Mouse (Mus musculus) splenic B cell, adult 2 months (primary cell): ENCODE results near the gene Snx3.

Source experiments
- DNase-seq: peaks from one replicate; pipeline ENCODE4 v3.0.0-alpha.2; 2011; ENCODE audit warnings: low read depth, low spot score
- H3K27me3 ChIP-seq: 2 replicates; pipeline ENCODE4 v1.6.1; 2012; ENCODE audit warnings: mild to moderate bottlenecking, low read length, moderate library complexity, mixed read lengths; ENCODE audit not compliant: control insufficient read depth, poor library complexity, insufficient read depth, severe bottlenecking
- H3K36me3 ChIP-seq: 2 replicates; pipeline ENCODE4 v1.6.1; 2012; ENCODE audit warnings: mild to moderate bottlenecking, low read length, moderate library complexity, mixed read lengths; ENCODE audit not compliant: control insufficient read depth, poor library complexity, insufficient read depth, severe bottlenecking

Snx3 gene

GRCm38 (mm10) chr10:42492027-42492771 is 9.6 kb upstream of the Snx3 start:
- H3K36me3 ChIP-seq: no peaks in the 10 kb centered on the region
- DNase-seq: no peak
- H3K27me3 ChIP-seq: no peaks in the 10 kb centered on the region

GRCm38 (mm10) chr10:42493000-42493399 is 8.8 kb upstream of the Snx3 start:
- DNase-seq: no peak
- H3K36me3 ChIP-seq: no peaks in the 10 kb centered on the region

DNA sequence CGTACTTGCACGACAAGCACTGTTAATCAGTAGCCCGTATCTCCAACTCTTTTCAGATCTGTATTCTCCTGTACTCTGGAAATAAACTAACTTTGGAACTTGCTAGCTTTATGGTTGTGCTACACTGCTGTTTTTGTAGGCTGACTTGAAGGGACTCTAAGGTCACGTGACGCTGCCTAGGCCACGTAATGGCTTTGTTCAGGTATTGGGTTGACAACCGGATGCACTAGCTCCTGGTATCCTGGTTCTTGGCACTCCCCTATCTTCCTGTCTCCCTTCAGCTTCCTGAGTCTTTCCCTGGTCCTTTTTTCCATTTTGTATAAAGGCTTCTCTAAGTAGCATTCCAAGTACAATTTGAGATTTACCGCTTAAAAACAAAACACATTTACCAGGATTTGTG is 1.2 kb upstream of the Snx3 start:
- Histone ChIP-seq H3K36me3 (0 out of 2 replicates have a peak, but pooled peaks cover 2% of the 10 kb centered on the region), H3K27me3 (no peaks in the 10 kb centered on the region)
- no peak for DNase-seq

More at GRCm38 (mm10) chr10:42493000-42493399, 8.8 kb upstream of the Snx3 start:
- H3K27me3 ChIP-seq: no peaks in the 10 kb centered on the region

- H3K27me3 ChIP-seq: no peaks in the 10 kb centered on the region
- DNase-seq: peak; percentile 22
- 0 out of 2 replicates have a peak, but pooled peaks cover 2% of the 10 kb centered on the region for H3K36me3 ChIP-seq
Observed at GRCm38 (mm10) chr10:42501161-42501560, 669 bp upstream of the Snx3 start.

DNA sequence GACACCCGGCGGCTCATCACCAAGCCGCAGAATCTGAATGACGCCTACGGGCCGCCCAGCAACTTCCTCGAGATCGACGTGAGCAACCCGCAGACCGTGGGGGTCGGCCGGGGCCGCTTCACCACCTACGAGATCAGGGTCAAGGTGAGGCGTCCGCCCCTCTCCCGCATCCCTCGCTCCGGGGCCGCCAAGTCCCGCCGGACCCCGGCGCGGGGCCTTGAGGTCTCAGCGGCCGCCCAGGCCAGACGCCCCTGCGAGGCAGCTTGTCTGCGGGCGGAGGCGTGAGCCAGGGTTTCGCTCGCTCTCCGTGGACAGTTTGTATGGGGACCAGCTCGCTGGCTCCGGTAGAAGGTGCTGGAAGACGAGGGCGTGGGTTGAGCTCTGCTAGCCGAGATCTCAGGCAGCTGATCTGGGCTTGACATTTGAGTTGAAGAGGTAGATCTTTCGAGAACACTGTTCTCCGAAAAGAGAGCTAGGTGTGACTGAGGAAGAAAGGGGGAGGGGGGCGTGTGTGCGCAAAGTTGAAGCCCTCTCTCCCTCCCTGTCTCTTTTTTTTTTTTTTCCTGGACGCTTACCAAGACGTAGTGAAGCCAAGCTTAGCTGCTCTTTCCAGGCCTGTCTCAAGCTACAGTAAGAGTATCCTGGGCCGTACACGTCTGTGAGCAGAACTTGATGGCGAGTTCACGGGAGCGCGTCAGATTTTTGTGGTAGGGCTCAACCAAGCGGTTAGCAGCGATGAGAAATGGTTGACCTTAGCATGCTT is 700 bp downstream of the Snx3 start:
- DNase-seq: peak; percentile 74
- no peaks in the 10 kb centered on the region for H3K27me3 ChIP-seq
- H3K36me3 ChIP-seq: 0 out of 2 replicates have a peak, but pooled peaks cover 2% of the 10 kb centered on the region

GRCm38 (mm10) chr10:42504096-42504710 is 2.4 kb downstream of the Snx3 start:
- Histone ChIP-seq H3K36me3 (peaks cover 5% of the 10 kb centered on the region; the same call in 1 of the 2 replicates), H3K27me3 (no peaks in the 10 kb centered on the region)
- peak; percentile 43 for DNase-seq

DNA sequence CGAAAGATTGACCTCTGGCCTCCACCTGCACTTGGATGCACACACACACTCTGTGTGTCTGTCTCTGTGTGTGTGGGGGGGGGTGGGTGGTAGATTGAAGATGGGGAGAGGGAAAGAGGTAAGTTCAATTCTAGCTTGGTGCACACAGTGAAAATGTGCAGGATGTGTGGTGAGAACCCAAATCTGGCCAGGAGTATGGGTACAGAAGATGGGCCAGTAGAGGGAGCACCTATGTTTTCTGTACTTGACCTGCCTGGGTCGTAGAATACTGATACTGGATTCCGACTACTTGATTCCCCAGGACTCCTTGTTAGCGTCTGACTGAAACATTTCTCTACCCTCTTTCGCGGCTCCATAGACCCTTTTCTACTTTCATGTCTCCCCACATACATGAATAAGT is 8.3 kb downstream of the Snx3 start:
- peak; percentile 22 for DNase-seq
- H3K27me3 ChIP-seq: no peaks in the 10 kb centered on the region
- peaks cover 3% of the 10 kb centered on the region; the same call in 1 of the 2 replicates for H3K36me3 ChIP-seq

DNA sequence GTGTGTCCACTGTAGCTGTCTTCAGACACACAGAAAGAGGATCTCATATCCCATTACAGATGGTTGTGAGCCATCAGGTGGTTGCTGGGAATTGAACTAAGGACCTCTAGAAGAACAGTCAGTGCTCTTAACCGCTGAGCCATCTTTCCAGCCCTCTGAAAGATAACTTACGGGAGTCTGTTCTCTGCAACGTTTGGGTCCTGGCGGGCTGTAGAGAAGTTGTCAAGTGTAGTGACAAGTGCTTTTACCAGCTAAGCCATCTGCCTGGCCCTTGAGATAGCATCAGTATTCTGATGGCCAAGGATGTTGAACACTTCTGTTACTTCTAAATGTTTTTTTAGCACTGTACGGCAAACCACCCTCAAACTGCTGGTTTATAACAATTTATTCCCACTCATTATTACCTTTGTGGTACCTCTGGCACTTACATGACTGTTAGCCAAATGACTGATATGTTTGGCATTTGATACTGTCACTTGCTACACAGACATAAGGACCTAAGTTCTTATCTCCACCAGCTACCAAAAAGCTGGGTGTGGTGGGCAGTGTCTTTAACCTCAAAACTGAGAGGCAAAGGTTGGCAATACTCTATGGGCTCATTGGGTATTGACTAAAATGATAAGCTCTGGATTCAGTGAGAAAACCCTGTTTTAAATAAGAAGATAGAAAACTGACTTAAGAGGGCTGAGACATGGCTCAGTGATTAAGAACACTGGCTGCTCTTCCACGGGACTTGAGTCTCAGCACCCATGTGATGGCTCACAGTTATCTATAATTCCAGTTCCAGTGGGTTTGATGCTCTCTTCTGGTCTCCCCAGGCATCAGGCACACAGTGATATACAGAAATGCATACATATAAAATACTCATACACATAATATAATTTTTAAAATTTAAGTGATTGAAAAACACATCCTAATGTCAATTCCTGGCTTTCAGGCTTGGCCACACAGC is 9.6 kb downstream of the Snx3 start:
- Histone ChIP-seq H3K36me3 (peaks cover 3% of the 10 kb centered on the region; the same call in 1 of the 2 replicates), H3K27me3 (no peaks in the 10 kb centered on the region)
- no peak for DNase-seq

GRCm38 (mm10) chr10:42514125-42514524 is 12.3 kb downstream of the Snx3 start:
- no peaks in the 10 kb centered on the region for H3K36me3 ChIP-seq
- no peaks in the 10 kb centered on the region for H3K27me3 ChIP-seq
- no peak for DNase-seq

DNA sequence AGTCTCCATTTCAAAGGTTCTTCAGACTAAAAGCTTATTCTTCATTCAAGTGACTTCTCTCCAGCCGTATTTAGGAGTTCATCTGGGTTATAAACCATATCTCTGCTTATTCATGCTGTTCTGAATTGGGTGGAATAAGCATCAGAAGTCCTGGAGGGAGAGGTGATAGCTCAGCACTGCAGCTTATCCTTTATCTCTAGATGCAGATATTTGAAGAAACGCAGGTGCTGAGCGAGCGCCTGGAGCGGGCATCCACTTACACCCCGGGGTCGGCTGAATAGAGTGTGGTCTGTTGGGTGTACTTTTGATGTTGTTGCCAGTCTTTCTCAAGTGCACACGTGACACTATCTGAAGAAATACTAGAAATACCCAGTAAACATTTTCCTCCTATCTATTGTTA is 16.5 kb downstream of the Snx3 start:
- H3K36me3 ChIP-seq: no peaks in the 10 kb centered on the region
- H3K27me3 ChIP-seq: no peaks in the 10 kb centered on the region
- DNase-seq: no peak

- Histone ChIP-seq H3K27me3 (no peaks in the 10 kb centered on the region), H3K36me3 (no peaks in the 10 kb centered on the region; the same call in 1 of the 2 replicates)
- no peak for DNase-seq
Observed at GRCm38 (mm10) chr10:42521315-42521981, 19.6 kb downstream of the Snx3 start.

- no peak for DNase-seq
Observed at GRCm38 (mm10) chr10:42522912-42523311, 21.1 kb downstream of the Snx3 start.

DNA sequence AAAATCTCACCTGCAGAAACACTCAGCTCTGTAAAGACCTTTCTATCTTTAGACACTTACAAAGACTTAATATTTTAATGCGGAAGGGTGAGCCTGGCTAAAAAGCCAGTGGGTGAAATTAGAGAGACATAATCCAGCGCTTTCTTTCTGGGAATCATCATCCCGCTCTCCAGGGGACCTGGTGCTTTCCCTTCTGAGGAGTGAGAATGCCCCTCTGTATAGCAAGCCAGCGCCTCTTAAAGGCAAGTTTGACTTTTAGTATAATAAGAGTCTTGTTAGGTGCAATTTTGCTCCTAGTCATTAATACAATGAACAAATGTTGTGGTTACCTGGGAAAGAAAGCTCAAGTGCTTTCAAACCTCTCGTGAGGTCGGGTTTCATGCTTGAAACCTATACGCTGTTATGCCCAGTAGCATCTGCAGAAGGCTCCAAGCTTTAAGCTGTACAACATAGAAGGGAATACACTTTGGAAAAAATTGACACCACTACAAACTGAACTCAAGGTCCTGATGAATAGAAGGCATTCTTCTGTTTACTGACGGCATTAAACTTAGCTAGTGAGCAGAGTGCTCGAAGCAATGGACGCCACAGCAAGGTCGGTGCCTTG is 21.8 kb downstream of the Snx3 start:
- DNase-seq: no peak
- Histone ChIP-seq H3K27me3 (no peaks in the 10 kb centered on the region), H3K36me3 (peaks cover 3% of the 10 kb centered on the region; the same call in 1 of the 2 replicates)

More at GRCm38 (mm10) chr10:42522912-42523311, 21.1 kb downstream of the Snx3 start:
- Histone ChIP-seq H3K36me3 (no peaks in the 10 kb centered on the region; the same call in 1 of the 2 replicates), H3K27me3 (no peaks in the 10 kb centered on the region)
